Mouse (Mus musculus) kidney, adult 2 months (tissue): ENCODE data around the gene Gm27021. TPM values are rescaled to one million over a fixed set of nuclear protein-coding genes. Genes with fewer than 3 reads are reported as not detected.

Experiments used
- DNase-seq: peaks from one replicate; pipeline ENCODE4 v3.0.0; 2021
- H3K27ac ChIP-seq: fragments of 200-500 bp; 2 replicates; pipeline ENCODE4 v1.5.1; 2012; ENCODE audit warnings: low read depth, low read length, control low read depth, inconsistent platforms; ENCODE audit not compliant: insufficient read depth
- H3K27me3 ChIP-seq: fragments of 200-500 bp; replicated peaks from 2 replicates; pipeline ENCODE4 v1.6.1; 2012; ENCODE audit warnings: mild to moderate bottlenecking, moderate library complexity, low read length, inconsistent platforms; ENCODE audit not compliant: control insufficient read depth, insufficient read depth
- H3K36me3 ChIP-seq: fragments of 200-500 bp; 2 replicates; pipeline ENCODE4 v1.6.1; 2012; ENCODE audit warnings: mild to moderate bottlenecking, moderate library complexity, low read length, inconsistent platforms; ENCODE audit not compliant: control insufficient read depth, insufficient read depth
- H3K4me1 ChIP-seq: fragments of 200-500 bp; 2 replicates; pipeline ENCODE4 v1.6.1; 2011; ENCODE audit warnings: low read length; ENCODE audit not compliant: control insufficient read depth, insufficient read depth
- H3K4me3 ChIP-seq: fragments of 200-500 bp; 2 replicates; pipeline ENCODE4 v1.5.1; 2011; ENCODE audit warnings: mild to moderate bottlenecking, low read depth, low read length, control low read depth; ENCODE audit not compliant: insufficient read depth
- CTCF ChIP-seq: fragments of 200-500 bp; conservative IDR thresholded peaks from 2 replicates; pipeline ENCODE4 v1.5.1; 2011; ENCODE audit warnings: low read depth, mild to moderate bottlenecking, control low read depth, low read length, moderate library complexity, mixed read lengths; ENCODE audit not compliant: insufficient read depth, insufficient read length
- POLR2A ChIP-seq: fragments of 200-500 bp; IDR thresholded peaks from one replicate; pipeline ENCODE4 v1.6.1; 2011; ENCODE audit warnings: low read depth, low read length, control low read depth
- WGBS: fragments of 180-500 bp; shearing (Covaris S2); methylation state at CpG from one replicate; pipeline ENCODE4 v1.1.7; 2018; 5-methylcytosine and 5-hydroxymethylcytosine counted together
- polyA plus RNA-seq: library from polyadenylated mRNA; depleted of rRNA; stranded (reverse); fragments of >200 nt; gene quantifications from 2 replicates; pipeline ENCODE4 v1.2.3, GENCODE M21; 2012

Gm27021 gene
- polyA plus RNA-seq, 1 experiment, result not detected

GRCm38 (mm10) chr8:120701758-120702465 lies 34.0 kb upstream of the Gm27021 start:
- TF ChIP-seq CTCF (no peak), POLR2A (no peak)
- no peak for DNase-seq
- WGBS, result 67% methylated on average over 19 of the region's 19 CpGs
- no peak overlapping the region for H3K27ac ChIP-seq
- peaks cover 5% of the 10 kb centered on the region for H3K4me1 ChIP-seq
- no peaks in the 10 kb centered on the region for H3K27me3 ChIP-seq
- H3K4me3 ChIP-seq, result no peak overlapping the region
- no peaks in the 10 kb centered on the region for H3K36me3 ChIP-seq

GRCm38 (mm10) chr8:120700053-120700452 lies 32.2 kb upstream of the Gm27021 start:
- Histone ChIP-seq H3K27ac (peak overlapping the region; percentile 66), H3K36me3 (no peaks in the 10 kb centered on the region), H3K4me3 (no peak overlapping the region), H3K4me1 (peaks cover 5% of the 10 kb centered on the region), H3K27me3 (no peaks in the 10 kb centered on the region)
- no peak for DNase-seq
- no peak for TF ChIP-seq POLR2A
- WGBS, result 63% methylated on average over 4 of the region's 4 CpGs

GRCm38 (mm10) chr8:120699565-120699964 lies 31.7 kb upstream of the Gm27021 start:
- peaks cover 5% of the 10 kb centered on the region for H3K4me1 ChIP-seq
- TF ChIP-seq POLR2A (no peak), CTCF (no peak)
- 64% methylated on average over 2 of the region's 2 CpGs for WGBS
- H3K4me3 ChIP-seq, result no peak overlapping the region
- H3K27ac ChIP-seq, result peak overlapping the region; percentile 66
- H3K27me3 ChIP-seq, result no peaks in the 10 kb centered on the region
- DNase-seq, result peak; percentile 48
- H3K36me3 ChIP-seq, result no peaks in the 10 kb centered on the region

GRCm38 (mm10) chr8:120699079-120699478 lies 31.2 kb upstream of the Gm27021 start:
- no peaks in the 10 kb centered on the region for H3K27me3 ChIP-seq
- no peaks in the 10 kb centered on the region for H3K36me3 ChIP-seq
- DNase-seq, result no peak
- no peak overlapping the region for H3K4me3 ChIP-seq
- peaks cover 5% of the 10 kb centered on the region for H3K4me1 ChIP-seq
- TF ChIP-seq CTCF (no peak), POLR2A (no peak)
- WGBS, result 63% methylated on average over 6 of the region's 6 CpGs
- H3K27ac ChIP-seq, result 0 out of 2 replicates have a peak overlapping the region, but pooled peaks have one; percentile 37

GRCm38 (mm10) chr8:120698426-120698825 lies 30.5 kb upstream of the Gm27021 start:
- no peak for DNase-seq
- H3K4me3 ChIP-seq, result no peak overlapping the region
- WGBS, result 72% methylated on average over 7 of the region's 7 CpGs
- no peaks in the 10 kb centered on the region for H3K36me3 ChIP-seq
- peak overlapping the region; percentile 37; the same call in 1 of the 2 replicates for H3K27ac ChIP-seq
- TF ChIP-seq POLR2A, result no peak
- no peak for TF ChIP-seq CTCF
- peaks cover 5% of the 10 kb centered on the region for H3K4me1 ChIP-seq
- no peaks in the 10 kb centered on the region for H3K27me3 ChIP-seq

GRCm38 (mm10) chr8:120697979-120698272 lies 30.0 kb upstream of the Gm27021 start:
- TF ChIP-seq POLR2A (no peak), CTCF (peak; percentile 30)
- no peaks in the 10 kb centered on the region for H3K27me3 ChIP-seq
- DNase-seq, result no peak
- no peak overlapping the region for H3K4me3 ChIP-seq
- no peaks in the 10 kb centered on the region for H3K36me3 ChIP-seq
- H3K4me1 ChIP-seq, result peaks cover 5% of the 10 kb centered on the region
- H3K27ac ChIP-seq, result no peak overlapping the region

- WGBS, result 55% methylated on average over 17 of the region's 17 CpGs
These were observed 29.5 kb upstream of the Gm27021 start for GRCm38 (mm10) chr8:120697154-120697978.

More at GRCm38 (mm10) chr8:120697154-120697978, 29.5 kb upstream of the Gm27021 start:
- no peak for TF ChIP-seq POLR2A
- no peak for TF ChIP-seq CTCF
- Histone ChIP-seq H3K27ac (peak overlapping the region; percentile 51), H3K27me3 (no peaks in the 10 kb centered on the region), H3K36me3 (no peaks in the 10 kb centered on the region), H3K4me3 (no peak overlapping the region), H3K4me1 (peaks cover 5% of the 10 kb centered on the region)
- peak; percentile 50 for DNase-seq
